Mouse (Mus musculus) testis, adult 2 months (tissue): Measurements from ENCODE around the gene Bloc1s5. TPM values are rescaled to one million over a fixed set of nuclear protein-coding genes. Genes with fewer than 3 reads are reported as not detected.

Source experiments
- H3K27ac ChIP-seq: fragments of 200-500 bp; 2 replicates; pipeline ENCODE4 v1.5.1; 2012; ENCODE audit warnings: low read depth, low read length; ENCODE audit not compliant: control insufficient read depth, insufficient read depth
- H3K27me3 ChIP-seq: fragments of 200-500 bp; 2 replicates; pipeline ENCODE4 v1.6.1; 2012; ENCODE audit warnings: mild to moderate bottlenecking, low read length, moderate library complexity; ENCODE audit not compliant: control insufficient read depth, insufficient read depth
- H3K36me3 ChIP-seq: fragments of 200-500 bp; 2 replicates; pipeline ENCODE4 v1.6.1; 2012; ENCODE audit warnings: mild to moderate bottlenecking, low read length; ENCODE audit not compliant: control insufficient read depth, insufficient read depth
- H3K4me1 ChIP-seq: fragments of 200-500 bp; 2 replicates; pipeline ENCODE4 v1.6.1; 2012; ENCODE audit warnings: low read length; ENCODE audit not compliant: control insufficient read depth, insufficient read depth
- H3K4me3 ChIP-seq: fragments of 200-500 bp; 2 replicates; pipeline ENCODE4 v1.5.1; 2012; ENCODE audit warnings: low read depth, mild to moderate bottlenecking, low read length, moderate library complexity, mixed read lengths; ENCODE audit not compliant: control insufficient read depth
- CTCF ChIP-seq: fragments of 200-500 bp; IDR thresholded peaks from 2 replicates; pipeline ENCODE4 v1.5.1; 2012; ENCODE audit warnings: low read depth, mild to moderate bottlenecking, inconsistent platforms, low read length, moderate library complexity; ENCODE audit not compliant: control insufficient read depth, insufficient read depth, insufficient replicate concordance
- POLR2A ChIP-seq: fragments of 200-500 bp; IDR thresholded peaks from 2 replicates; pipeline ENCODE4 v1.6.1; 2012; ENCODE audit warnings: low read depth, mild to moderate bottlenecking, inconsistent platforms, low read length, moderate library complexity; ENCODE audit not compliant: control insufficient read depth
- polyA plus RNA-seq: library from polyadenylated mRNA; depleted of rRNA; stranded (reverse); fragments of >200 nt; gene quantifications from 2 replicates; pipeline ENCODE4 v1.2.3, GENCODE M21; 2012

Gene Bloc1s5
- polyA plus RNA-seq, 1 experiment = 5.3 TPM

- Histone ChIP-seq H3K4me1 (peaks cover 10% of the 10 kb centered on the region), H3K27ac (no peak overlapping the region), H3K36me3 (no peaks in the 10 kb centered on the region), H3K27me3 (no peaks in the 10 kb centered on the region), H3K4me3 (no peak overlapping the region)
- TF ChIP-seq CTCF (no peak), POLR2A (no peak)
Observed at GRCm38 (mm10) chr13:38586451-38586850, 48.5 kb downstream of the Bloc1s5 start.

GRCm38 (mm10) chr13:38582768-38583167, 52.1 kb downstream of the Bloc1s5 start:
- no peak overlapping the region for H3K27ac ChIP-seq
- peaks cover 3% of the 10 kb centered on the region; the same call in 1 of the 2 replicates for H3K27me3 ChIP-seq
- H3K36me3 ChIP-seq = no peaks in the 10 kb centered on the region
- no peak for TF ChIP-seq POLR2A
- no peak for TF ChIP-seq CTCF
- no peak overlapping the region for H3K4me3 ChIP-seq
- peaks cover 6% of the 10 kb centered on the region for H3K4me1 ChIP-seq

GRCm38 (mm10) chr13:38580601-38581457, 54.1 kb downstream of the Bloc1s5 start:
- H3K27me3 ChIP-seq = peaks cover 3% of the 10 kb centered on the region; the same call in 1 of the 2 replicates
- no peak overlapping the region for H3K27ac ChIP-seq
- no peaks in the 10 kb centered on the region for H3K36me3 ChIP-seq
- TF ChIP-seq POLR2A = no peak
- peak; percentile 37; the same call in 1 of the 2 replicates for TF ChIP-seq CTCF
- peaks cover 6% of the 10 kb centered on the region for H3K4me1 ChIP-seq
- H3K4me3 ChIP-seq = no peak overlapping the region

GRCm38 (mm10) chr13:38579971-38580600, 54.8 kb downstream of the Bloc1s5 start:
- TF ChIP-seq POLR2A (no peak), CTCF (no peak)
- Histone ChIP-seq H3K4me3 (no peak overlapping the region; the same call in 1 of the 2 replicates), H3K4me1 (peaks cover 6% of the 10 kb centered on the region), H3K27me3 (peaks cover 3% of the 10 kb centered on the region; the same call in 1 of the 2 replicates), H3K27ac (no peak overlapping the region), H3K36me3 (no peaks in the 10 kb centered on the region)

- no peaks in the 10 kb centered on the region for H3K36me3 ChIP-seq
- no peak overlapping the region for H3K4me3 ChIP-seq
- TF ChIP-seq POLR2A = no peak
- no peak overlapping the region for H3K27ac ChIP-seq
- peaks cover under 1% of the 10 kb centered on the region; the same call in 1 of the 2 replicates for H3K27me3 ChIP-seq
- no peaks in the 10 kb centered on the region; the same call in 1 of the 2 replicates for H3K4me1 ChIP-seq
Observed at GRCm38 (mm10) chr13:38574668-38575067, 60.2 kb downstream of the Bloc1s5 start.

GRCm38 (mm10) chr13:38573281-38573680, 61.6 kb downstream of the Bloc1s5 start:
- TF ChIP-seq CTCF (no peak), POLR2A (no peak)
- Histone ChIP-seq H3K27ac (no peak overlapping the region), H3K4me1 (no peaks in the 10 kb centered on the region), H3K36me3 (no peaks in the 10 kb centered on the region), H3K4me3 (no peak overlapping the region), H3K27me3 (no peaks in the 10 kb centered on the region)

- H3K4me3 ChIP-seq = no peak overlapping the region
- H3K4me1 ChIP-seq = no peaks in the 10 kb centered on the region
- no peak overlapping the region for H3K27ac ChIP-seq
- no peaks in the 10 kb centered on the region for H3K36me3 ChIP-seq
- TF ChIP-seq POLR2A (no peak), CTCF (no peak)
- H3K27me3 ChIP-seq = no peaks in the 10 kb centered on the region
Observed at GRCm38 (mm10) chr13:38565245-38565644, 69.7 kb downstream of the Bloc1s5 start.
